Mouse (Mus musculus) bone marrow macrophage, adult 2 months (primary cell): ENCODE results near the gene Fbxl16.

Experiments used
- CTCF ChIP-seq: IDR thresholded peaks from 2 replicates; pipeline ENCODE4 v1.5.1; 2012; ENCODE audit warnings: low read depth, mild to moderate bottlenecking, low read length, moderate library complexity
- POLR2A ChIP-seq: IDR thresholded peaks from 2 replicates; pipeline ENCODE4 v1.6.1; 2012; ENCODE audit warnings: mild to moderate bottlenecking, low read depth, low read length, borderline replicate concordance

GRCm38 (mm10) chr17:25808028-25808427 lies 857 bp upstream of the Fbxl16 start:
- TF ChIP-seq POLR2A (no peak), CTCF (no peak)
